ENCODE assay signal across 20 mouse cellular contexts in the genomic region with DNA sequence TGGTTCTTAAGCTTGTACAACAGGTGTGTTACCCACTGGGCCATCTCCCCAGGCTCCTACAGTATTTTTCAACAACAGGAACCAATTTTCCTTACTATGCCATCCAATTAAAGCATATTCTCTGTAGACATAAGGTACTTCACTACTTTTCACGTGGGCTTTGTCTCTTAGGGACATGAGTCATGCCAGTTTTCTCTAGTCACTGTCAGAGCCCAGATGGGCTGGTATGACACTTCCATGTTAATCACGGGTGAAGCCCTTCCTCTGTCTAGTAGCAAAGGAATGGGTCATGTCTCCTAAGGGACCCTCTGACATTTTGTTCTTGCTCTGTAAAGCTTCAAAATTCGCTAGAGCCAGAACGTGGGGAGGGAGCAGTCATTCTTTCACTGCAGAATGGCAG.
DNase-seq lines count a peak whose midpoint lies in the region; ATAC-seq and TF ChIP-seq lines count a peak whose summit lies in the region.
"Had no signal": no experiment of that assay in that cellular context is flagged by ENCODE, and none has a peak within 500 bp of the region (broad histone marks: within the 10 kb centered on the region; RNA-seq: fewer than 3 reads in every experiment).

No protein-coding gene starts in this region.

- no peaks in the 10 kb centered on the region for H3K4me1 ChIP-seq in embryonic facial prominence, embryonic 14.5 days (ENCODE audit: control insufficient read depth, insufficient read depth, low read length)
- H3K4me1 ChIP-seq in embryonic facial prominence, embryonic 10.5 days, result peaks cover 16% of the 10 kb centered on the region
- H3K4me1 ChIP-seq: embryonic facial prominence, embryonic 13.5 days; forebrain, embryonic 13.5 days; hindbrain, embryonic 12.5 days had no signal

- TF ChIP-seq CTCF in layer of hippocampus, adult 2 months (conservative IDR thresholded peaks at IDR 0.05), result no peak

- H3K27ac ChIP-seq in embryonic facial prominence, embryonic 14.5 days (replicated peaks; ENCODE audit: low read depth, low read length), result no peak overlapping the region
- H3K27ac ChIP-seq in embryonic facial prominence, embryonic 10.5 days (replicated peaks), result no peak overlapping the region
- peak overlapping the region; percentile 61; the same call in 1 of the 2 replicates for H3K27ac ChIP-seq in layer of hippocampus, adult 2 months
- H3K27ac ChIP-seq: embryonic facial prominence, embryonic 13.5 days; forebrain, embryonic 13.5 days; heart, embryonic 13.5 days; hindbrain, embryonic 12.5 days had no signal

- no peaks in the 10 kb centered on the region for H3K9me3 ChIP-seq in embryonic facial prominence, embryonic 14.5 days (ENCODE audit: control insufficient read depth, low read length)
- no peaks in the 10 kb centered on the region for H3K9me3 ChIP-seq in embryonic facial prominence, embryonic 10.5 days
- H3K9me3 ChIP-seq: embryonic facial prominence, embryonic 13.5 days; forebrain, embryonic 13.5 days; heart, embryonic 13.5 days; hindbrain, embryonic 12.5 days had no signal

- H3K4me3 ChIP-seq in embryonic facial prominence, embryonic 14.5 days (ENCODE audit: low read depth, low read length), result no peak overlapping the region
- no peak overlapping the region for H3K4me3 ChIP-seq in embryonic facial prominence, embryonic 10.5 days
- no peak overlapping the region for H3K4me3 ChIP-seq in layer of hippocampus, adult 2 months
- H3K4me3 ChIP-seq: embryonic facial prominence, embryonic 13.5 days; forebrain, embryonic 13.5 days; heart, embryonic 13.5 days; hindbrain, embryonic 12.5 days had no signal

- peak; percentile 68 for ATAC-seq in embryonic facial prominence, embryonic 14.5 days (ENCODE audit: low read depth)
- ATAC-seq: forebrain, embryonic 13.5 days; forebrain, postnatal 0 days; hindbrain, embryonic 16.5 days had no signal

- H3K9ac ChIP-seq in embryonic facial prominence, embryonic 14.5 days (ENCODE audit: low read depth, low read length), result no peak overlapping the region
- H3K9ac ChIP-seq: embryonic facial prominence, embryonic 13.5 days; forebrain, embryonic 13.5 days; forebrain, postnatal 0 days; heart, embryonic 13.5 days; hindbrain, embryonic 12.5 days had no signal

- no peak for DNase-seq in embryonic facial prominence, embryonic 14.5 days (ENCODE audit: low spot score)
- no peak for DNase-seq in embryonic facial prominence, embryonic 10.5 days (ENCODE audit: low spot score)
- no peak for DNase-seq in layer of hippocampus, adult 2 months (ENCODE audit: low spot score in 2 of 2)
- no peak for DNase-seq in layer of hippocampus, postnatal 36 days
- DNase-seq in right cerebral cortex, adult 18-20 months, result peak; percentile 32
- no peak for DNase-seq in right cerebral cortex, postnatal 14 days
- DNase-seq in telencephalon, adult 2 months (ENCODE audit: low read depth, low spot score), result peak; percentile 26
- DNase-seq: adrenal gland, postnatal 10 days; cerebellum, adult 11-12 months; cerebellum, adult 9-10 months; cerebellum, postnatal 25 days; forebrain, postnatal 0 days; gastrocnemius, postnatal 36 days; heart, adult 18-20 months; heart, postnatal 36 days had no signal

- H3K36me3 ChIP-seq in embryonic facial prominence, embryonic 14.5 days (ENCODE audit: control insufficient read depth, insufficient read depth, low read length), result no peaks in the 10 kb centered on the region
- H3K36me3 ChIP-seq in embryonic facial prominence, embryonic 10.5 days (replicated peaks), result 0 out of 2 replicates have a peak, but pooled peaks cover 3% of the 10 kb centered on the region
- H3K36me3 ChIP-seq: embryonic facial prominence, embryonic 13.5 days; hindbrain, embryonic 12.5 days had no signal

- no peaks in the 10 kb centered on the region for H3K27me3 ChIP-seq in embryonic facial prominence, embryonic 14.5 days (replicated peaks; ENCODE audit: control insufficient read depth, insufficient read depth, low read length)
- no peaks in the 10 kb centered on the region for H3K27me3 ChIP-seq in embryonic facial prominence, embryonic 10.5 days (replicated peaks; ENCODE audit: low read depth, poor library complexity, severe bottlenecking)
- H3K27me3 ChIP-seq: embryonic facial prominence, embryonic 13.5 days; forebrain, embryonic 13.5 days; heart, embryonic 13.5 days; hindbrain, embryonic 12.5 days had no signal

- no peak overlapping the region for H3K4me2 ChIP-seq in embryonic facial prominence, embryonic 14.5 days (ENCODE audit: low read depth, low read length)
- H3K4me2 ChIP-seq: embryonic facial prominence, embryonic 13.5 days; forebrain, embryonic 13.5 days; heart, embryonic 13.5 days; hindbrain, embryonic 12.5 days had no signal

- WGBS in embryonic facial prominence, embryonic 14.5 days, result 75% methylated on average over 4 of the region's 4 CpGs
- WGBS in embryonic facial prominence, embryonic 10.5 days, result 81% methylated on average over 4 of the region's 4 CpGs

Comparison
In these comparisons a context has a peak if more than half of its experiments do, and no peak if none do; other contexts are left out.
1. DNase-seq: peak in right cerebral cortex, adult 18-20 months (single experiment) and telencephalon, adult 2 months (single experiment); none in embryonic facial prominence, embryonic 14.5 days (single experiment), embryonic facial prominence, embryonic 10.5 days (single experiment), layer of hippocampus, adult 2 months (0 of 2), layer of hippocampus, postnatal 36 days (0 of 2) and right cerebral cortex, postnatal 14 days (single experiment).